Mouse (Mus musculus) MEL (cell line): ENCODE measurements around the gene Pbx2. TPM values are rescaled to one million over a fixed set of nuclear protein-coding genes. Genes with fewer than 3 reads are reported as not detected.
A peak's percentile ranks its signal among the peaks of the same experiment; 100 is the strongest.

ENCODE experiments used
- DNase-seq: peaks from one replicate; pipeline ENCODE4 v3.0.0; 2011; ENCODE audit warnings: low read depth, low spot score
- H3K27ac ChIP-seq: 2 replicates; pipeline ENCODE4 v1.5.1; 2012; ENCODE audit warnings: low read depth, mild to moderate bottlenecking, control low read depth, low read length, moderate library complexity; ENCODE audit not compliant: control insufficient read depth
- H3K27me3 ChIP-seq, 2 experiments: fragments of 150-350 bp in 1 of 2; sonication (generic) in 1 of 2; 2 replicates each; pipeline ENCODE4 v1.6.1; 2012; ENCODE audit warnings: low read length in 2 of 2, mild to moderate bottlenecking in 2 of 2, improper control_type of control experiment in 1 of 2, moderate library complexity in 1 of 2; ENCODE audit not compliant: insufficient read depth in 2 of 2, control insufficient read depth in 1 of 2
- H3K36me3 ChIP-seq, 2 experiments: 2 replicates each; pipeline ENCODE4 v1.6.1; 2012 to 2014; ENCODE audit warnings: low read length in 2 of 2, improper control_type of control experiment in 1 of 2, inconsistent platforms in 1 of 2, mild to moderate bottlenecking in 1 of 2; ENCODE audit not compliant: insufficient read depth in 2 of 2, control insufficient read depth in 1 of 2
- H3K4me1 ChIP-seq, 2 experiments: fragments of 150-350 bp in 1 of 2; sonication (generic) in 1 of 2; 2 replicates each; pipeline ENCODE4 v1.6.1; 2012; ENCODE audit warnings: low read length in 2 of 2, improper control_type of control experiment in 1 of 2, mild to moderate bottlenecking in 1 of 2; ENCODE audit not compliant: insufficient read depth in 2 of 2, control insufficient read depth in 1 of 2
- H3K4me3 ChIP-seq, 2 experiments: fragments of 150-350 bp in 1 of 2; sonication (generic) in 1 of 2; 2 replicates each; pipeline ENCODE4 v1.5.1; 2012; ENCODE audit warnings: low read depth in 2 of 2, low read length in 2 of 2, mild to moderate bottlenecking in 2 of 2, moderate library complexity in 2 of 2, control low read depth in 1 of 2, improper control_type of control experiment in 1 of 2; ENCODE audit not compliant: control insufficient read depth in 1 of 2, insufficient read depth in 1 of 2
- H3K79me2 ChIP-seq: 2 replicates; pipeline ENCODE4 v1.6.1; 2012; ENCODE audit warnings: mild to moderate bottlenecking, low read length, moderate library complexity; ENCODE audit not compliant: control insufficient read depth, poor library complexity, insufficient read depth
- H3K9ac ChIP-seq: 2 replicates; pipeline ENCODE4 v1.6.1; 2012; ENCODE audit warnings: low read depth, mild to moderate bottlenecking, control low read depth, low read length, moderate library complexity; ENCODE audit not compliant: control insufficient read depth, poor library complexity, severe bottlenecking
- H3K9me3 ChIP-seq: fragments of 150-350 bp; sonication (generic); replicated peaks from 2 replicates; pipeline ENCODE4 v1.6.1; 2012; ENCODE audit warnings: mild to moderate bottlenecking, low read length, improper control_type of control experiment, moderate library complexity; ENCODE audit not compliant: insufficient read depth
- CTCF ChIP-seq, 3 experiments: IDR thresholded peaks in 2 of 3; conservative IDR thresholded peaks in 1 of 3; 2 replicates each; pipeline ENCODE4 v1.5.1; 2011 to 2012; ENCODE audit warnings: low read length in 3 of 3, low read depth in 2 of 3, mild to moderate bottlenecking in 2 of 3, improper control_type of control experiment in 1 of 3, inconsistent platforms in 1 of 3, mixed read lengths in 1 of 3, moderate library complexity in 1 of 3; ENCODE audit not compliant: control insufficient read depth in 1 of 3, insufficient read depth in 1 of 3, poor library complexity in 1 of 3, severe bottlenecking in 1 of 3
- E2F4 ChIP-seq: IDR thresholded peaks from 2 replicates; pipeline ENCODE4 v1.6.1; 2011; ENCODE audit warnings: low read depth, low read length, improper control_type of control experiment, borderline replicate concordance
- ELF1 ChIP-seq: IDR thresholded peaks from 2 replicates; pipeline ENCODE4 v1.6.1; 2014; ENCODE audit warnings: low read depth, mild to moderate bottlenecking, inconsistent platforms, low read length, improper control_type of control experiment, moderate library complexity
- GATA1 ChIP-seq: IDR thresholded peaks from 2 replicates; pipeline ENCODE4 v1.6.1; 2011; ENCODE audit warnings: low read depth, low read length, improper control_type of control experiment
- HCFC1 ChIP-seq: IDR thresholded peaks from 2 replicates; pipeline ENCODE4 v1.6.1; 2012; ENCODE audit warnings: low read depth, mild to moderate bottlenecking, inconsistent platforms, low read length, improper control_type of control experiment, moderate library complexity
- MAX ChIP-seq: IDR thresholded peaks from 2 replicates; pipeline ENCODE4 v1.6.1; 2011; ENCODE audit warnings: low read length, improper control_type of control experiment
- MXI1 ChIP-seq: IDR thresholded peaks from 2 replicates; pipeline ENCODE4 v1.6.1; 2011; ENCODE audit warnings: mild to moderate bottlenecking, low read depth, low read length, improper control_type of control experiment
- NELFE ChIP-seq: IDR thresholded peaks from 2 replicates; pipeline ENCODE4 v1.6.1; 2011; ENCODE audit warnings: low read depth, low read length, improper control_type of control experiment
- POLR2AphosphoS5 ChIP-seq: IDR thresholded peaks from 2 replicates; pipeline ENCODE4 v1.6.1; 2012; ENCODE audit warnings: low read depth, borderline replicate concordance, mild to moderate bottlenecking, inconsistent platforms, low read length, moderate library complexity, mixed read lengths
- RAD21 ChIP-seq: IDR thresholded peaks from 2 replicates; pipeline ENCODE4 v1.6.1; 2011; ENCODE audit warnings: mild to moderate bottlenecking, low read depth, low read length, improper control_type of control experiment
- SIN3A ChIP-seq: IDR thresholded peaks from 2 replicates; pipeline ENCODE4 v1.6.1; 2012; ENCODE audit warnings: low read length, improper control_type of control experiment, inconsistent platforms
- SMC3 ChIP-seq: IDR thresholded peaks from 2 replicates; pipeline ENCODE4 v1.6.1; 2011; ENCODE audit warnings: low read depth, low read length, improper control_type of control experiment
- TAL1 ChIP-seq: IDR thresholded peaks from 2 replicates; pipeline ENCODE4 v1.6.1; 2012; ENCODE audit warnings: mild to moderate bottlenecking, inconsistent platforms, low read length, moderate library complexity, mixed read lengths
- TBP ChIP-seq: IDR thresholded peaks from 2 replicates; pipeline ENCODE4 v1.8.0; 2011; ENCODE audit warnings: low read depth, low read length, improper control_type of control experiment
- USF2 ChIP-seq, 2 experiments: IDR thresholded peaks; 2 replicates each; pipeline ENCODE4 v1.6.1; 2011 to 2012; ENCODE audit warnings: improper control_type of control experiment in 2 of 2, low read length in 2 of 2, borderline replicate concordance in 1 of 2, inconsistent platforms in 1 of 2, low read depth in 1 of 2, mild to moderate bottlenecking in 1 of 2; ENCODE audit not compliant: insufficient read depth in 1 of 2
- ZC3H11A ChIP-seq: IDR thresholded peaks from 2 replicates; pipeline ENCODE4 v1.6.1; 2012; ENCODE audit warnings: low read depth, mild to moderate bottlenecking, inconsistent platforms, low read length, improper control_type of control experiment
- polyA plus RNA-seq, 2 experiments: library from polyadenylated mRNA; stranded (reverse) in 1 of 2; unstranded in 1 of 2; fragments of >175 nt in 1 of 2; fragments of >200 nt in 1 of 2; gene quantifications; 2 replicates each; pipeline versions ENCODE4 v1.2.1 to v1.2.4; 2012; ENCODE audit warnings: low replicate concordance in 2 of 2, low read depth in 1 of 2; ENCODE audit not compliant: insufficient read length in 2 of 2, insufficient read depth in 1 of 2, missing spikeins in 1 of 2
- total RNA-seq: library from RNA; depleted of rRNA; stranded (reverse); fragments of 300-350 nt; gene quantifications from 2 replicates; pipeline ENCODE4 v1.2.3, GENCODE M21; 2012

Gene Pbx2
- total and polyA plus RNA-seq, 3 experiments, result 40.3 to 76.7 TPM; not detected in 1

DNA sequence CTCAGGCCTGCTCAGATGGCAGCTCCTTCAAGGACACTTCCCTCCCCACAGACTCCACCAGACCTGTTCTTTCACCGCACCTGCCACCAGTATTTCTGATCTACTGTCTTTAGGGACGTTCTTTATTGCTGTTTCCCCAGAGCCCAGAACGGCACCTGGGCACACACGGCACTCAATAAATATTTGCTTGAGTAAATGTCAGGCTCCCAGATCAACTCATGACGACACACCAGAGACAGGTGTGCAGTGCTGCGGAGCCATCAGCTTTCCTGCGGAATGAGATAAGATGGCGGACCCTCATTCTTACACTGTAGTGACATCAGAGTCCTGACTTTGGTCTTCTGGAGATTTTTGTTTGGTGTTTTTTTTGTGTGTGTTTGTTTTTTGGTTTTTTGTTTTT lies 29.9 kb downstream of the Pbx2 start:
- TF ChIP-seq MAX (no peak), GATA1 (no peak), USF2 (IDR thresholded peaks at IDR 0.05; ENCODE audit: borderline replicate concordance in 1 of 2, insufficient read depth in 1 of 2, low read depth in 1 of 2, low read length in 2 of 2) (no peak), SIN3A (no peak), POLR2AphosphoS5 (no peak), ZC3H11A (no peak), HCFC1 (no peak), E2F4 (no peak), ELF1 (no peak), SMC3 (no peak), TAL1 (no peak), TBP (no peak), MXI1 (no peak), NELFE (no peak)
- Histone ChIP-seq H3K9me3 (no peaks in the 10 kb centered on the region), H3K4me3 (no peak overlapping the region), H3K79me2 (peaks cover 5% of the 10 kb centered on the region), H3K27me3 (no peaks in the 10 kb centered on the region), H3K27ac (no peak overlapping the region), H3K4me1 (peaks cover 2 to 17% of the 10 kb centered on the region in 2 experiments; a peak in 3 of 4 replicates), H3K36me3 (peaks cover 0 to 10% of the 10 kb centered on the region in 2 experiments; a peak in 3 of 4 replicates), H3K9ac (no peak overlapping the region)
- DNase-seq, result no peak

DNA sequence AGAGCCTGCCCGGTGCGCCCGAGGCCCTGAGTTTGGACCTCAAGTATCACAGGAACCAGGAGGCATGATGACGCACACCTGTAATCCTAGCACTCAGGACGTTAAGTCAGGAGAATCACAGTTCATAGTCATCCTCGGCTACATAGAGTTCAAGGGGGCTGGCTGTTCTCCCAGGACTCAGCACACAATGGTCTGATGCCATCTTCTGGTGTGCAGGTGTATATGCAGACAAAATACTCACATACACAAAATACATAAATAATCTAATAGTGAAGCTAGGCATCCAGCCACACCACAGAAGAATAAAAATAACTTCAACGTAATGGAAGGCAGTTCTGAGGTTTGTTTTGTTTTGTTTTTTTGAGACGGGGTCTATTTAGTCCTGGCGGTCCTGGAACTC lies 32.1 kb downstream of the Pbx2 start:
- Histone ChIP-seq H3K79me2 (peaks cover 16% of the 10 kb centered on the region), H3K36me3 (peaks cover 0 to 12% of the 10 kb centered on the region in 2 experiments; a peak in 3 of 4 replicates), H3K4me1 (peaks cover 2 to 19% of the 10 kb centered on the region in 2 experiments; a peak in 3 of 4 replicates), H3K9me3 (no peaks in the 10 kb centered on the region), H3K9ac (no peak overlapping the region)
- DNase-seq, result peak; percentile 42
- no peak for TF ChIP-seq MAX
- peak; percentile 50 for TF ChIP-seq RAD21
- no peak for TF ChIP-seq NELFE
- peak; percentile 56 for TF ChIP-seq SMC3
- TF ChIP-seq CTCF (IDR thresholded peaks at IDR 0.05 in 2 of 3, conservative IDR thresholded peaks at IDR 0.05 in 1 of 3; ENCODE audit: control insufficient read depth in 1 of 3, insufficient read depth in 1 of 3, low read depth in 2 of 3, low read length in 3 of 3, poor library complexity in 1 of 3, severe bottlenecking in 1 of 3), result peak; percentile 20 to 54 (median 21); a peak in 4 of 6 replicates
- TF ChIP-seq, all 39 proteins: peak for 3
- no peaks in the 10 kb centered on the region for H3K27me3 ChIP-seq
- H3K27ac ChIP-seq, result no peak overlapping the region
- H3K4me3 ChIP-seq, result no peak overlapping the region
